Mouse (Mus musculus) spleen, adult 12 weeks (tissue): Measurements from ENCODE around the gene Atrnl1.

Experiments
- DNase-seq: peaks from one replicate; pipeline ENCODE4 v3.0.0; 2022; ENCODE audit warnings: low spot score

The Atrnl1 gene

GRCm38 (mm10) chr19:58123620-58124019, 512.8 kb downstream of the Atrnl1 start:
- no peak for DNase-seq

GRCm38 (mm10) chr19:58124566-58124965, 513.7 kb downstream of the Atrnl1 start:
- no peak for DNase-seq

DNA sequence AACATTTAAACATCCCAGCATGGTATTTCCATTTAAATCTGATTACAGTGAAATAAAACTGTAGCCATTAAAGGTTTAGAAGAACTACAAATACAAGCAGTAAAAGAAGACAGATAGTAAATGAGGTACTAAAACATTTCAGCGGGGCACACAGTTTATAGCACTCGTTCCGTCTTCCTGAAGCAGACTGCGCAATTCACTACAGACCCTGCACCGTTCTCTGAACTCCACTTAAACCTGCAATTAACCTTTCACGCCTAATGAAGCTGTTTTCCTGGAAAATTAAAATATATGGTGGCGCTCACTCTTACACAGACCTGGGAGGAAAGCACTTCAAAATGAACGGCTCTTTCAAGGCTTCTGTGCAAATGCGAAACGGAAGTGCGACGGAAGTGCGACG, 514.2 kb downstream of the Atrnl1 start:
- no peak for DNase-seq

DNA sequence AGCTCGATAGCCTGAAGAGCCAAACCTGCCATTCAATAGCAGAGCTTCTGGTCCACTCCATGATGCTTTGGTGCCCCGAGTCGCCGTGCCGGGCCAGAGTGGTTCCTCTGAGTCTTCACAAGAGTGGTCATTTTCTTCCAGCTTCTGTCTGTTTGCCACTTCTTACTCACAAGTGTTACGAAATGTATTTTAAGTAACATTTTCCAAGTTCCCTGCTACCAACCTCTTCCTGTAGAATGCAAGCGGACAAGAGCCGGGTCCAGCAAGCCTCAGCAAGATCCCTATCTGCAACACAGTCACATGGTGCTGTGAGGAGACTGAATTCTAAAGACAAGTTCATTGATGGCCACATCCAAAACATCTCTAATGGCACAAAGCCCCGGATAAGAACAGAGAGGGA, 521.1 kb downstream of the Atrnl1 start:
- no peak for DNase-seq

DNA sequence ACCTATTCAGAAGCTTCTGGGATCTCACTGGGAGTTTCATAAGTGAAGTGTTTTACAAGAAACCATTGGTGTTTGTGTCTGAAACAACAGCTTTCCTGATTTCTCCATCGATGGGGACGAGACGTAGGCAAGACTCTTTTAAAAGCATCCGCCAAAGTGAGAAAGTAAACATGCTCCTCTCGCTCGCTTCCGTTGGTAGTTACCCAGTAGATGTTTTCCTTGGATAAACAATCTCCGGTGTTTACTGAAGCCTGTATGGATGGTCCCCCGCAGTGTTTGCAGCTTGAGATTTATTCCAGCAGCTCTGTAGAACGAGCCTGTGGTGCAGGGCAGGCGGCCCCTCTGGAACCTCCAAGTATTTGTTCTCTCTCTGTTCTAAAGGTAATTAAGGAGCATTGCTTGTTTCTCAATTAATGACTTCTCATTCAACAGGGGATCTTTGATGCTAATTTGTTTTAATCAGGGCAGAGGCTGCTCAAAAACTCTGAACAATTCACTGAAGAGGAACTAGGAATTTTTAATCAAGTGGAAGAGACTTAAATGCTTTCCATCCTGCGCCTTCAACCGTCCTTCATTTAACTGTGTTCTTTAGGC, 529.5 kb downstream of the Atrnl1 start:
- DNase-seq: no peak

DNA sequence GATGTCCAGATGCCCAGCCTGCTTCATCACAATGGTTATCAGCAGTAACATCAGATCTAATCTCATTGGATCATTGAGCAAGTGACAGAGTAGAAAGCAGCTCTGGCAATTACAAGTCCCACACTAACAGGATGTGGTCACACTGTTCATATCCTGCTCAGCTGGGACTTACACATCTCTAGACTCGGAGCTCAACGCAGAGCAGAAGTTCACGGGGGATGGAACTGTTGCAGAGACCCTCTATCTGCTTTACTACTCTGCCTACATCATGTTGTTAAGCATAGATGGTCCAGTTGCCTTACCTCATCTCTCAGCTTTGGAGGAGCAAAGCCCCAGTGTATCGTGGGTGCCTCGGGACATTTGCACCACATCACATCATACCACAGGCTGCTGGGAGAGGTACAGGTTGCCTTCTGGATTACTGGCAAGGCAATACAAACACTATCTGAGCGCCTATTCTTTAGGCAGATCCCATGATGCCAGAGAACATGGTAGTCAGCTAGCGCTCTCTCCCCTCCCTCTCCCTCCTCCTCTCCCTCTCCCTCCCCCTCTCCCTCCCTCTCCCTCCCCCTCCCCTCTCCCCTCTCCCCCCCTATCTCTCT, 533.1 kb downstream of the Atrnl1 start:
- DNase-seq: no peak

- no peak for DNase-seq
Observed at GRCm38 (mm10) chr19:58145521-58145920, 534.7 kb downstream of the Atrnl1 start.

DNA sequence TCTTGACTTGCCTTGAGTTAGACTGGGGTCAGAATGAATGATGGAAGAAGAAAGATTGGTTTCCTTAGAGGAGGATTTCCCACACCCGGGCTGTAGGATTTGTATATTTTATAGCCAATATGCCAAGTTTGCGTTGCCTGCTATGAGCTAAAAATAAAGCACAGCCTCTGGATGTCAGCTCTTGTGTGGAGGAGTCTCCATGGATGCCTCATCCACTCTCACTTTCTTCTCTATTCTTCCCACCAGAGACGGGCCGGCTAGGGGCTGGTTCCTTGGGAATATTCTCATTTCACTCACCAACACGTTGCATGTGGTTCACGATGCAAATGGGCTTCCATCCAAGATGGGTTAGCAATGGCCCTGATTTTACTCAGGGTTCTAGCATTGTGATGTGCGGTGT, 540.4 kb downstream of the Atrnl1 start:
- DNase-seq: no peak

DNA sequence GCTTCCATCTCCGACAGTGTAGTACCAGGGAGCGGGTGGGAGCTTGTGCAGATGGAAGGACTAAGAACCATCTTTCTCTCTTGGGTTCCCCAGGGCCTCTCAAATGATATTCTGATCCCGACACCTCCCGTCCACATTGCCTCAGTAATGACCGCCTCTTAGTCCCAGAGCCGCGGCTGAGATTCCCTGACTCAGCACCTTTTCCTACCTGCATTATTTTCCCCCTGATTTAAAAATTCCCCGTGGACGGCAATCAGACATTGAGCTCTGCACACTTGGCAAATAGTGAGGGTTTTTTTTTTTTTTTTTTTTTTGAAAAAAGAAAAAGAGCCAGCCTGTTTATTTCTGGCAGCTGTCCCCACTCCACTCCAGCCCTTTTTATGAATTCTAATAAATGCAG, 550.7 kb downstream of the Atrnl1 start:
- no peak for DNase-seq

- no peak for DNase-seq
Observed at GRCm38 (mm10) chr19:58164896-58165634, 554.2 kb downstream of the Atrnl1 start.

GRCm38 (mm10) chr19:58165635-58166015, 554.8 kb downstream of the Atrnl1 start:
- DNase-seq: no peak

DNA sequence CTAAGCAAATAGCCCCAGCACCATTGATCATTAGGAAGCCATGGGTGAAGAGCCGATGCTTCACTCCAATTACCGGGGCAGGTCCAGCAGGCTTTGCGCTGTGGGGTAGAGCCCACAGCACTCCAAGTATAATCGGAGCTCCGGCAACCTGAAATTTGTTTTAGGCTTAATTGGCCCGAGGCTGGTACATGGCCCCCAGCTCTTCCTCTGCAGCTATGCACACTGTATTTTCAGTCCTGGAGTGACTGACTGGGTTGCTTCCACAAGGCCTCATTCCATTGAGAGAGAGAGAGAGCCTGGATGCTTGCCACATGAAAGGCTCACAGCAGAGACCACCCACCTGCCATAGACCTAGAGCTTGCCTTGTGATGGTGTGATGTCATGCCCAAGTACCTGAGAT, 555.3 kb downstream of the Atrnl1 start:
- no peak for DNase-seq

- no peak for DNase-seq
Observed at GRCm38 (mm10) chr19:58178410-58178809, 567.6 kb downstream of the Atrnl1 start.

DNA sequence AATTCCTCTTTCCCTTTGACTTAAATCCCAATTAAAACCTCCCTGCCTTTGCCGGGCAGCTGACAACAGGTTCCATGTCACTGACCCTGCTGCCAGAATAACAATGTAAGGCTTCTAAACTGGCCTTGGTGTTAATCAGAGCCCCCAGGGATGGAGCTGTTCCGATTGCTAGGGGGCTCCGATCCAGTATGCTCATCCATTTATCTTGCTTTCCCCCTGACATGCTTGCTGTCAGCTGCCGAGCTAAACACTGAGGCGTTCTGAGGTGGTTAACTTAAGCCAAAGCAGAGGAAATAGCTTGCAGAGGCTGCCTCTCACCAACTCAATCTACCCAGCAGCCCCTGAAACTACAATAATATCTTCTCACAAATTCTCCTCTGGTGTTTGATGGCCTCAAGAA, 569.9 kb downstream of the Atrnl1 start:
- no peak for DNase-seq
